Mouse (Mus musculus) small intestine, adult 2 months (tissue): ENCODE data around the gene Calhm3. TPM values are rescaled to one million over a fixed set of nuclear protein-coding genes. Genes with fewer than 3 reads are reported as not detected.
A peak's percentile ranks its signal among the peaks of the same experiment; 100 is the strongest.

ENCODE experiments used
- H3K27ac ChIP-seq: fragments of 200-500 bp; 2 replicates; pipeline ENCODE4 v1.5.1; 2012; ENCODE audit warnings: low read depth, low read length, control low read depth, inconsistent platforms; ENCODE audit not compliant: insufficient read depth
- H3K27me3 ChIP-seq: fragments of 200-500 bp; 2 replicates; pipeline ENCODE4 v1.6.1; 2012; ENCODE audit warnings: mild to moderate bottlenecking, moderate library complexity, low read length, inconsistent platforms; ENCODE audit not compliant: control insufficient read depth, insufficient read depth
- H3K36me3 ChIP-seq: fragments of 200-500 bp; 2 replicates; pipeline ENCODE4 v1.6.1; 2012; ENCODE audit warnings: mild to moderate bottlenecking, low read length, control low read depth, inconsistent platforms; ENCODE audit not compliant: control insufficient read depth, insufficient read depth
- H3K4me1 ChIP-seq: fragments of 200-500 bp; 2 replicates; pipeline ENCODE4 v1.6.1; 2012; ENCODE audit warnings: low read length, inconsistent platforms, mixed read lengths; ENCODE audit not compliant: control insufficient read depth, insufficient read depth, insufficient read length
- H3K4me3 ChIP-seq: fragments of 200-500 bp; 2 replicates; pipeline ENCODE4 v1.5.1; 2012; ENCODE audit warnings: low read depth, mild to moderate bottlenecking, control low read depth, inconsistent platforms, low read length, moderate library complexity
- CTCF ChIP-seq: fragments of 200-500 bp; IDR thresholded peaks from 2 replicates; pipeline ENCODE4 v1.5.1; 2012; ENCODE audit warnings: low read depth, mild to moderate bottlenecking, control low read depth, inconsistent platforms, low read length, moderate library complexity, mixed read lengths; ENCODE audit not compliant: insufficient replicate concordance, insufficient read length; ENCODE audit errors: extremely low read depth
- POLR2A ChIP-seq: fragments of 200-500 bp; IDR thresholded peaks from 2 replicates; pipeline ENCODE4 v1.6.1; 2012; ENCODE audit warnings: low read depth, mild to moderate bottlenecking, control low read depth, inconsistent platforms, low read length, moderate library complexity
- WGBS: fragments of 180-500 bp; shearing (Covaris S2); methylation state at CpG from one replicate; pipeline ENCODE4 v1.1.7; 2018; 5-methylcytosine and 5-hydroxymethylcytosine counted together
- polyA plus RNA-seq: library from polyadenylated mRNA; depleted of rRNA; stranded (reverse); fragments of >200 nt; gene quantifications from 2 replicates; pipeline ENCODE4 v1.2.3, GENCODE M21; 2012

The Calhm3 gene
- polyA plus RNA-seq, 1 experiment = 0.27 TPM

GRCm38 (mm10) chr19:47192158-47192557 is 34.6 kb upstream of the Calhm3 start:
- no peaks in the 10 kb centered on the region for H3K4me1 ChIP-seq
- no peak for TF ChIP-seq CTCF
- TF ChIP-seq POLR2A = no peak
- 89% methylated on average over 5 of the region's 5 CpGs for WGBS
- no peak overlapping the region for H3K27ac ChIP-seq
- no peak overlapping the region for H3K4me3 ChIP-seq
- H3K27me3 ChIP-seq = no peaks in the 10 kb centered on the region
- H3K36me3 ChIP-seq = no peaks in the 10 kb centered on the region

GRCm38 (mm10) chr19:47188515-47189128 is 31.1 kb upstream of the Calhm3 start:
- WGBS = 70% methylated on average over 11 of the region's 11 CpGs
- Histone ChIP-seq H3K27me3 (no peaks in the 10 kb centered on the region), H3K4me1 (no peaks in the 10 kb centered on the region), H3K36me3 (no peaks in the 10 kb centered on the region), H3K4me3 (no peak overlapping the region), H3K27ac (no peak overlapping the region)
- no peak for TF ChIP-seq CTCF
- no peak for TF ChIP-seq POLR2A

GRCm38 (mm10) chr19:47186514-47187275 is 29.1 kb upstream of the Calhm3 start:
- Histone ChIP-seq H3K36me3 (no peaks in the 10 kb centered on the region), H3K4me3 (no peak overlapping the region), H3K27ac (no peak overlapping the region), H3K27me3 (no peaks in the 10 kb centered on the region), H3K4me1 (no peaks in the 10 kb centered on the region)
- WGBS = 48% methylated on average over 15 of the region's 15 CpGs
- TF ChIP-seq CTCF (no peak), POLR2A (no peak)

GRCm38 (mm10) chr19:47184736-47185135 is 27.2 kb upstream of the Calhm3 start:
- Histone ChIP-seq H3K4me3 (no peak overlapping the region), H3K27me3 (peaks cover 5% of the 10 kb centered on the region; the same call in 1 of the 2 replicates), H3K36me3 (no peaks in the 10 kb centered on the region), H3K4me1 (no peaks in the 10 kb centered on the region), H3K27ac (no peak overlapping the region)
- TF ChIP-seq POLR2A = no peak
- TF ChIP-seq CTCF = no peak
- WGBS = 23% methylated on average over 4 of the region's 4 CpGs

- TF ChIP-seq POLR2A = no peak
- no peak for TF ChIP-seq CTCF
- Histone ChIP-seq H3K27ac (no peak overlapping the region), H3K36me3 (no peaks in the 10 kb centered on the region), H3K4me3 (no peak overlapping the region), H3K4me1 (peaks cover 3% of the 10 kb centered on the region; the same call in 1 of the 2 replicates), H3K27me3 (peaks cover 10% of the 10 kb centered on the region)
- WGBS = 59% methylated on average over 8 of the region's 8 CpGs
Measured at GRCm38 (mm10) chr19:47184221-47184620, 26.7 kb upstream of the Calhm3 start.

- H3K27me3 ChIP-seq = peaks cover 20% of the 10 kb centered on the region
- 29% methylated on average over 8 of the region's 8 CpGs for WGBS
- TF ChIP-seq POLR2A (no peak), CTCF (no peak)
- no peak overlapping the region for H3K4me3 ChIP-seq
- no peak overlapping the region for H3K27ac ChIP-seq
- peaks cover 3% of the 10 kb centered on the region; the same call in 1 of the 2 replicates for H3K4me1 ChIP-seq
- H3K36me3 ChIP-seq = no peaks in the 10 kb centered on the region
Measured at GRCm38 (mm10) chr19:47180011-47180410, 22.4 kb upstream of the Calhm3 start.

GRCm38 (mm10) chr19:47179272-47179809 is 21.8 kb upstream of the Calhm3 start:
- H3K27ac ChIP-seq = no peak overlapping the region
- 4% methylated on average over 33 of the region's 42 CpGs for WGBS

More at GRCm38 (mm10) chr19:47179272-47179809, 21.8 kb upstream of the Calhm3 start:
- H3K4me1 ChIP-seq = peaks cover 3% of the 10 kb centered on the region; the same call in 1 of the 2 replicates
- TF ChIP-seq POLR2A = no peak
- TF ChIP-seq CTCF = no peak
- no peaks in the 10 kb centered on the region for H3K36me3 ChIP-seq
- peak overlapping the region; percentile 56 for H3K4me3 ChIP-seq
- peaks cover 20% of the 10 kb centered on the region for H3K27me3 ChIP-seq
